Mouse (Mus musculus) heart, postnatal 36 days (tissue): Measurements from ENCODE around the gene Gm8180. TPM values are rescaled to one million over a fixed set of nuclear protein-coding genes. Genes with fewer than 3 reads are reported as not detected.
A peak's percentile ranks its signal among the peaks of the same experiment; 100 is the strongest.
"Not testable (repeated sequence)": the region's sequence is repeated elsewhere in the genome, so short reads cannot be mapped to it uniquely, and the experiment has no call there.

Source experiments
- DNase-seq, 2 experiments: peaks; one replicate each; pipeline ENCODE4 v3.0.0; 2021 to 2022
- intact Hi-C: fragments of 180-260 bp; cut with DNase I; formaldehyde crosslinking; loops from one replicate; pipeline ENCODE4 v1.15.1; 2025
- total RNA-seq, 2 experiments: library from RNA; stranded (reverse); gene quantifications; 2 replicates each; pipeline ENCODE4 v1.2.3; 2021

Gene Gm8180
- total RNA-seq, result not detected

GRCm38 (mm10) chr14:43784645-43785044 lies at the start of gene Gm8180:
TSS of gene Gm8180 (minus strand) at chr14:43784745.
- DNase-seq, intact Hi-C loops: not testable (repeated sequence)

- DNase-seq, intact Hi-C loops: not testable (repeated sequence)
These were observed 45.8 kb upstream of the Gm8180 start for GRCm38 (mm10) chr14:43830385-43830784.

DNA sequence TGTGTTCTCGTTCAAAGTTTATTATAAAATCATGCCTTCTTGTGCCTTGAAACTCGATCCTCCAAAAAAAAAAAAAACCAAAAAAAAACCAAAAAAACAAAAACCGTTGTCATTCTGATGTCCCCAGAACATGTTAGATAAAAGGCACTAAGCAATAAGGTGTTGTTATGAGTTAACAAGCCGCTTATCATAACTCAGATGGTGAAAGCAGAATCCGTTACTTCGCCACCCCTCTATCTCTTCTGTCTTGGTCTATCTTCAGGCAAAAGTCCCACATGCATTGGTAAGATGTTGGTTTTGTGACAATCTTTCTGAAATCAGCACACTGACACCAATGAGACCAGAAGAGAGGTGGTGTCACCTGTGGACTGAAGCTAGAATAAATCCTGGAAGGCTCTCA lies 39.6 kb upstream of the Gm8180 start:
- DNase-seq, intact Hi-C loops: not testable (repeated sequence)

DNA sequence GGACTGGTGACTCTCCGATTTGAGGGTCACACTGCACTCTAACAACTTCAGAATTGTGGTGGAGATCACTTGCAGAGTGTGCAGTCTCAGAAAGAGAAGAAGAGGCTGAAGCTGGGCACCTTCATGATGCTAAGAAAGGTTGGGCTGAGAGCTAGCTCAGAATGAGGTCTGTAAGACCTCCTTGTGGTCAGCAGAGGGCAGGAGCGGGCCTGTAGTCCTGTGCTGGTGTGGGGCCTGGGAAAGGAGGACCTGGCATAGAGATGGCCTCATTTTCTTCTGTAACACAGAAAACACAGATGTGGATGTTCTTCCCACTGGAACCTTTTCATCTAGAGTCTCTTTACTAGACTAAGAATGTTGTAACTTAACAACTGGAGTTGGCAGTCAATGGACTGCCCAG lies 37.3 kb upstream of the Gm8180 start:
- intact Hi-C loops, DNase-seq: not testable (repeated sequence)

- intact Hi-C loops, result not testable (repeated sequence)
- peak; percentile 10 to 30 for DNase-seq
These were observed 27.9 kb upstream of the Gm8180 start for GRCm38 (mm10) chr14:43812458-43812857.

- DNase-seq, intact Hi-C loops: not testable (repeated sequence)
These were observed 23.6 kb upstream of the Gm8180 start for GRCm38 (mm10) chr14:43808142-43808541.

DNA sequence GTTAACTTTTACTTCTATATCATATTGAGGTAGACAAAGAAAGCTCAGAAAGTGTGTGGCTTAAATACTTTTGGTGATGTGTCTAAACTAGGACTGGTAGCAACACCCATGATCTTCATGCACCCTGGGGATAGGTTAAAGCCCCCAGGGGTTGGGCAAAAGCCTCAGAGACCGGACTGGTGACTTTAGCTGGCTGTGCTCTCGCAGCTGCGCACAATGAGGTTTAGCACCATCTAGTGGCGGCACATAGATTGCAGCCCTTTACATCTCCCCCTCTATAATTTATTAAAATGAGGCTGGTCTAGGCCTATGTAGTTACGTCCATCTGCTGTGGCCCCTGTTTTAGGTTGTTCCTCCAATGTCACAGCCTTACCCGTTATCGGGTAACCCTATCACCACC lies 19.9 kb upstream of the Gm8180 start:
- intact Hi-C loops, DNase-seq: not testable (repeated sequence)

- intact Hi-C loops, DNase-seq: not testable (repeated sequence)
These were observed 12.4 kb upstream of the Gm8180 start for GRCm38 (mm10) chr14:43796905-43797470.

DNA sequence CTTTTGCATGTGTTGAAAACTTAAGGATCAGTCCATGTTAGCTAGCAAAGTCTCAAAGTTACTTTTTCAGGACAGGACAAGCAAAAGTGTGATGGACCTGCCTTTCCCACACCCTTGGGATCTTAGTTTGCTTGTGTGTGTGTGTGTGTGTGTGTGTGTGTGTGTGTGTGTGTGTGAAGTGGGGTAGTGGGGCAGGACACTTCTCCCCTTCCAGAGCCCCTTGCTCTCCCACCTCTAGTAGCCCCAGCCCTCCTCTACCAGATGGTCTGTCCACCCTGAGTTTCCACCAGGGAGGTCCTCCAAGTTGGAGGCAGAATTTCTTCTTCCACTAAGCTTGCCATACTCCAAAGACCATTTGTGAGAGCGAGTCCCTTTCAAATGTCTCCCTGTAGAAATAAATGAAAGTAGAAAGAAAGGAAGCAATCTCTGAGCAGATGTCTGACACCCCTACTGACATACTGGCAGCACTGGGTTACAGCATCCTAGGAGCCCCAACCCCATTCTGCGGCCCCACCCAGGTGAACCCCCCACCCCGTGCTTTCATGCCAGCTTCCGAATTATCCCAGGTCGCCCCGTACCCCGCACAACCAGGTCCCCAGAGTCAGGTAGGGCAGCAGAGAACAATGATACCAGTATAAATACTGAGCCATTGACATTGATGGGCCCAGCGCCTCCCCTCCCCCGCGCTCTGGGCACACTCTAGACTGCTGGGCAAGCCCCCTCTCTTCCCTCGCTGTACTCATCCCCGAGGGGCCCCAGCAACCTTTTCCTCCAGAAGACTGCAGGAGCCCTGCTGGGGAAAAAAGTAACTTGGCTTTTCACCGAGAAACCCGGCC lies 11.7 kb upstream of the Gm8180 start:
- intact Hi-C loops, result no loop called here
- DNase-seq, result no peak

DNA sequence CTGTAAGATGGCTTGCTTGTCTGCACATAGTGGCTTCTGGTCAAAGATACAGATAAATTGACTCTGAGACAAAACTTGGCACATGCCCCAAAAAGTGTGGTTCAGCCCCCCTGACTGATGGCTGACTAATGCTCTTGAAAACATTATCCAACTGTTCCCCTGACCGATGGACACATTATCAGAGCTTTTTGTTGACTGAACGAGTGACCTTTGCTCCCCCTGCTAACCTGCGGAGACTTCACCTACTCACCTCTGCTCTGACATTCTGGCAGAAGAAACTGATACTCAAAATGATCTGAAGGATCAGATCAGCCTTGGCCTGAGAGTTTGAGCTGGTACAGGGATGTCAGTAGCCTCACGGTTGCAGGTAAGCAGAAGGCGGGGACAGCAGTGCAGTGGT lies 9.3 kb upstream of the Gm8180 start:
- intact Hi-C loops, DNase-seq: not testable (repeated sequence)

DNA sequence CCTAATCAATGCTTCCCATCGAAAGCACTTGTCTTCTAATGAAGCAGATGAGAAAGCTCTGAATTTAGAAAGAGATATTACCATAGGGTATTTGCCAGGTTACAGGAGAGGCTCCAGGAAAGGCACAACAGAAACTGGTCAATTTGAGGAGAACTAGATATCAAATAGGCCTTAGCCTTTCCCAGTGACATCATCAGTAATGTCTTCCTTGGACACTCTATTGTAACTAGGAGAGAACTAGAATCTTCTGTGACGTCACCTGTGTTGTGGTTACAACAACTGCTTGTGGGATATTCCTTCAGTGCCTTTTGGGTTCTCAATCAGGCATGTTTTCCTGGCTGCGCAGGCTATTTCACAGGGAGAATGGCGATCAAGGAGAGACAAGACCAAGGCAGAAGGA lies 37.0 kb downstream of the Gm8180 start, which contains the start of gene Gm6526:
Gene Gm6526 (plus strand): TSS at position 301 of the 400 bp plus-strand sequence.
- DNase-seq, intact Hi-C loops: not testable (repeated sequence)

Other genes starting within 250 kb of the Gm8180 start
- not detected for gene Gm5799, start 241.2 kb downstream of the Gm8180 start, total RNA-seq
- gene Gm17654, start 205.6 kb downstream of the Gm8180 start, total RNA-seq, result not detected
- not detected for gene Gm10375, start 176.7 kb downstream of the Gm8180 start, total RNA-seq
- gene Gm8165, start 107.5 kb downstream of the Gm8180 start, total RNA-seq, result not detected
- under 1 TPM; 0.38 to 0.44 TPM for gene Gm7324, start 86.9 kb downstream of the Gm8180 start, total RNA-seq
- gene Gm16506, start 57.3 kb downstream of the Gm8180 start, total RNA-seq, result not detected
- not detected for gene Gm6526, start 36.9 kb downstream of the Gm8180 start, total RNA-seq
- gene Ear1, start 90.8 kb upstream of the Gm8180 start, total RNA-seq, result not detected
- gene Ear10, start 138.8 kb upstream of the Gm8180 start, total RNA-seq, result not detected
- gene Gm8113, start 140.6 kb upstream of the Gm8180 start, total RNA-seq, result 1 to 10 TPM; 3.7 to 4.7 TPM
- not detected for gene Ang5, start 172.3 kb upstream of the Gm8180 start, total RNA-seq
- not detected for gene Ang6, start 217.5 kb upstream of the Gm8180 start, total RNA-seq